Mouse (Mus musculus): ENCODE measurements around the gene Sparc. TPM values are rescaled to one million over a fixed set of nuclear protein-coding genes. Genes with fewer than 3 reads are reported as not detected.
A peak's percentile ranks its signal among the peaks of the same experiment; 100 is the strongest.

Gene Sparc
- 100 to 1,000 TPM; 320 to 420 TPM for total RNA-seq (2021)
- 666 and 876 TPM in 2 replicates for polyA plus RNA-seq (2012; rRNA removed)
- long read RNA-seq, transcript Sparc-202 (10 exons, 2,115 nt): minor isoform, 22 of 305 reads
- long read RNA-seq, transcript Sparc-201 (10 exons, 2,300 nt): major isoform, 91 of 305 reads
- long read RNA-seq, transcript Sparc-205 (5 exons, 741 nt): minor isoform, 74 of 305 reads
- long read RNA-seq, transcript Sparc-203 (4 exons, 909 nt): minor isoform, 10 of 305 reads
- long read RNA-seq, partial matches to known transcripts: 72 of 305 reads
- long read RNA-seq, other reads (novel, unspliced or antisense): 36 of 305 reads

DNA sequence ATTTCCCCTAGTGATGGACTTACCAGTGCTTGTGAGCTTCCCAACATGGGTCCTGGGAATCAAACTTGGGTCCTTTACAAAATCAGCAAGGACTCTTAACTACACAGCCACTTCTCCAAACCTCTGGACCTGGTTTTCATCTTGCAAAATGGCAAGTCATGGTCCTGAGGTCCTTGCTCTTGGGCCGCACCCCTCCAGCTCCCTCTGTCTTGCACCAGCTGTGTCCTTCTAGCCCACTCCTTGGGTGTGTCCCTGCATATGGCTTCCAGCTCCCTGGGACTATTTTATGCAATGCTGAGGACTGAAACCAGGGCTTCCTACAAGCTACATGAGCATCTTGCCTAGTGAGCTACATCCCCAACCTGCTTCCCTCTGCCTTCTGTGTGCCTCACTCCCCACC lies at the start of gene Sparc:
TSS of gene Sparc (minus strand) at position 206 of the 400 bp plus-strand sequence.
- no peak for DNase-seq
- H3K36me3 ChIP-seq (ENCODE audit: control insufficient read depth, insufficient read depth, low read length): no peaks in the 10 kb centered on the region
- H3K9ac ChIP-seq (ENCODE audit: low read depth, low read length): no peak within 1 kb of the TSS
- 90% methylated on average over 1 of the region's 1 CpGs for whole genome bisulfite sequencing
- H3K27me3 ChIP-seq (ENCODE audit: control insufficient read depth, insufficient read depth, low read length): no peaks in the 10 kb centered on the region
- H3K79me2 ChIP-seq (replicated peaks; ENCODE audit: control insufficient read depth, insufficient read depth, low read length): no peaks in the 10 kb centered on the region
- H3K27ac ChIP-seq: no peak within 1 kb of the TSS
- peaks cover 8% of the 10 kb centered on the region for H3K4me1 ChIP-seq (ENCODE audit: control insufficient read depth, insufficient read depth, low read length)
- no peak for TF ChIP-seq EP300 (IDR thresholded peaks at IDR 0.05; ENCODE audit: insufficient read depth, low read depth, low read length)
- TF ChIP-seq CTCF (IDR thresholded peaks at IDR 0.05): no peak
- TF ChIP-seq POLR2A (IDR thresholded peaks at IDR 0.05; ENCODE audit: insufficient read depth, low read depth, low read length): no peak
- intact Hi-C loops (cut with DNase I): no loop called here
- H3K4me3 ChIP-seq: no peak within 1 kb of the TSS

DNA sequence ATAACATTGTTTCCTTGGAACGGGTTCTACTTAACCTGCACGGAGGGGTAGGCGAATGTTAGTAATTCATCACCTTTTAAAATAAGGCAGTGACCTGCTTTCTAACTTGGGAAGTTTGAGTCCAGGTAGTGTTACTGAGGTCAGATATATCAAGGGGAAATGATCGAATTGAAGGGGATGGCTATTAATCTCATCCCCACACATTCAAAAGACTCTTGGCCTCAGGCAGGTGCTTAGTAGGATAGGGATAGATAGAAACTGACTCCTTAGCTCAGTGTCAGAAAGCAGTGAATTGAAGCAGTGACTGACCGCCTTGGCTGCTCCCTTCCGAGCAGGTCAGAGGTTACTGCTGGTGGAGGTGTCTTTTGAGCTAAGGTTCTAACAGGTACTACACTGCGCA lies 48.5 kb upstream of the Sparc start:
- peaks cover 16% of the 10 kb centered on the region for H3K4me1 ChIP-seq (ENCODE audit: control insufficient read depth, insufficient read depth, low read length)
- peaks cover 14% of the 10 kb centered on the region for H3K79me2 ChIP-seq (replicated peaks; ENCODE audit: control insufficient read depth, insufficient read depth, low read length)
- TF ChIP-seq POLR2A (IDR thresholded peaks at IDR 0.05; ENCODE audit: insufficient read depth, low read depth, low read length): no peak
- TF ChIP-seq EP300 (IDR thresholded peaks at IDR 0.05; ENCODE audit: insufficient read depth, low read depth, low read length): no peak
- no peak for TF ChIP-seq CTCF (IDR thresholded peaks at IDR 0.05)
- 0 out of 2 replicates have a peak overlapping the region, but pooled peaks have one; percentile 20 for H3K9ac ChIP-seq (ENCODE audit: low read depth, low read length)
- WGBS: 79% methylated on average over 7 of the region's 7 CpGs
- peaks cover 23% of the 10 kb centered on the region for H3K36me3 ChIP-seq (ENCODE audit: control insufficient read depth, insufficient read depth, low read length)
- no peak overlapping the region; the same call in 1 of the 2 replicates for H3K4me3 ChIP-seq
- H3K27ac ChIP-seq: no peak overlapping the region
- intact Hi-C loops (cut with DNase I): no loop called here
- no peak for DNase-seq
- no peaks in the 10 kb centered on the region for H3K27me3 ChIP-seq (ENCODE audit: control insufficient read depth, insufficient read depth, low read length)

DNA sequence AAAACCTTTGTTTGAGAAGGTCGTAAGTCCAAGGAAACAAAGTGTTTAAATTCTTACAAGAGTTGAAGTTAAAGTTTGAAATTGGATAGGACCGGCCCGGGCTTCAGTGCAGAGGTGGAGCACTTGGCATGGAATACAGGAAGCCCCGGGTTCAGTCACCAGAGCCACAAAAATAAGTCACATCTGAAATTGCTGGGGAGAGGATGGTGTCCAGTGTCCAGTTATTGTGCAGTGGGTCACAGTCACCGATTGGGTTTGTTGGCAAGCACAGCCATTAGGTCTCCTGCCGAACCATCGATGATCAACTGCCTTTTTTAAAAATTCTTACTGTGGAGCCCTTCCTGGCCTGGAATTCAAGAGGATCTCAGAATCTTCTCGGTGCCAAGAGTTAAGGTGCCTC lies 47.8 kb upstream of the Sparc start:
- peaks cover 20% of the 10 kb centered on the region for H3K36me3 ChIP-seq (ENCODE audit: control insufficient read depth, insufficient read depth, low read length)
- no peak overlapping the region for H3K9ac ChIP-seq (ENCODE audit: low read depth, low read length)
- DNase-seq: no peak
- H3K27ac ChIP-seq: peak overlapping the region; percentile 0; the same call in 1 of the 2 replicates
- no peaks in the 10 kb centered on the region for H3K27me3 ChIP-seq (ENCODE audit: control insufficient read depth, insufficient read depth, low read length)
- intact Hi-C loops (cut with DNase I): no loop called here
- H3K4me3 ChIP-seq: peak overlapping the region; percentile 91
- WGBS: 4% methylated on average over 8 of the region's 8 CpGs
- TF ChIP-seq EP300 (IDR thresholded peaks at IDR 0.05; ENCODE audit: insufficient read depth, low read depth, low read length) (no peak), POLR2A (IDR thresholded peaks at IDR 0.05; ENCODE audit: insufficient read depth, low read depth, low read length) (no peak), CTCF (IDR thresholded peaks at IDR 0.05) (no peak)
- peaks cover 15% of the 10 kb centered on the region for H3K4me1 ChIP-seq (ENCODE audit: control insufficient read depth, insufficient read depth, low read length)
- H3K79me2 ChIP-seq (replicated peaks; ENCODE audit: control insufficient read depth, insufficient read depth, low read length): peaks cover 11% of the 10 kb centered on the region

DNA sequence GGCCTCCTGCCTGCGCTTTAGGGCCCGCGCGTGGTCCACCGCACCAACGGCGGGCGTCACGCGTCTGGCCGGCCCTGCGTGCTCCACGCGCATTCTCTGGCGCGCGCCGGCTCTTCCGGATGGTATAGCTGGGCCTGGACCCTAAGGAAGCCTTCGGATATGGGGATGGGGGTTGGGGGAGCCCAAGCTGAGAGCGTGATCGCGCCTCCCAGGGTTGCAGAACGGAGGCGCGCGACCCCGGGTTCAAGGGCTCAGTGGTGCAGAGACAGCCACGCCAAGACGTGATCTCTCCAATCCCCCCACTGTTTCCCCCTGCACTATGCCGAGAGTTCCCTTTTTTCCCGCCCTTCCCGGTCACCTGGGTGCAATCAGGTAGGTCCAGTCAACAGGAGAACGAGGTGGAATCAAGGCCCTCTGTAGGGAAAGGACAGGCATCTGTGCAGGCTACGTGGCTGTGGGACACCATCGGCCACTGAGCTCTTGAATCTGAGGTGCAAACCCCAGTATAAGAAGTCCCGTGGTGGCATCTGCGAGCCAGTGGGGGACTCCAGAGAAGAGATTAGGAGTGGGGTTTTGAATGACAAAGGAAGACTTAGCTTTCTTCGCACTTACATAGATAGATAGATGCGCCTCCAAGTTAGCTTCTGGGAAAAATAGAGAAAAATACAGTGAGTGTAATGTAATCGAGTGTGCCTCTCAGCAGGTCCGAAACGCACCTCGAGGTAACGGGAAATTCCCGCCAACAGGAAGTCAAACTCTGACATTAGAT lies 47.1 kb upstream of the Sparc start:
- Histone ChIP-seq H3K27ac (peak overlapping the region; percentile 91), H3K9ac (ENCODE audit: low read depth, low read length) (peak overlapping the region; percentile 89), H3K4me1 (ENCODE audit: control insufficient read depth, insufficient read depth, low read length) (peaks cover 14% of the 10 kb centered on the region), H3K4me3 (peak overlapping the region; percentile 91), H3K79me2 (replicated peaks; ENCODE audit: control insufficient read depth, insufficient read depth, low read length) (peaks cover 10% of the 10 kb centered on the region), H3K36me3 (ENCODE audit: control insufficient read depth, insufficient read depth, low read length) (peaks cover 17% of the 10 kb centered on the region), H3K27me3 (ENCODE audit: control insufficient read depth, insufficient read depth, low read length) (no peaks in the 10 kb centered on the region)
- intact Hi-C loops (cut with DNase I): no loop called here
- DNase-seq: peak; percentile 26 to 42
- TF ChIP-seq POLR2A (IDR thresholded peaks at IDR 0.05; ENCODE audit: insufficient read depth, low read depth, low read length) (no peak), EP300 (IDR thresholded peaks at IDR 0.05; ENCODE audit: insufficient read depth, low read depth, low read length) (no peak), CTCF (IDR thresholded peaks at IDR 0.05) (no peak)
- WGBS: under 1% methylated on average over 46 of the region's 46 CpGs

DNA sequence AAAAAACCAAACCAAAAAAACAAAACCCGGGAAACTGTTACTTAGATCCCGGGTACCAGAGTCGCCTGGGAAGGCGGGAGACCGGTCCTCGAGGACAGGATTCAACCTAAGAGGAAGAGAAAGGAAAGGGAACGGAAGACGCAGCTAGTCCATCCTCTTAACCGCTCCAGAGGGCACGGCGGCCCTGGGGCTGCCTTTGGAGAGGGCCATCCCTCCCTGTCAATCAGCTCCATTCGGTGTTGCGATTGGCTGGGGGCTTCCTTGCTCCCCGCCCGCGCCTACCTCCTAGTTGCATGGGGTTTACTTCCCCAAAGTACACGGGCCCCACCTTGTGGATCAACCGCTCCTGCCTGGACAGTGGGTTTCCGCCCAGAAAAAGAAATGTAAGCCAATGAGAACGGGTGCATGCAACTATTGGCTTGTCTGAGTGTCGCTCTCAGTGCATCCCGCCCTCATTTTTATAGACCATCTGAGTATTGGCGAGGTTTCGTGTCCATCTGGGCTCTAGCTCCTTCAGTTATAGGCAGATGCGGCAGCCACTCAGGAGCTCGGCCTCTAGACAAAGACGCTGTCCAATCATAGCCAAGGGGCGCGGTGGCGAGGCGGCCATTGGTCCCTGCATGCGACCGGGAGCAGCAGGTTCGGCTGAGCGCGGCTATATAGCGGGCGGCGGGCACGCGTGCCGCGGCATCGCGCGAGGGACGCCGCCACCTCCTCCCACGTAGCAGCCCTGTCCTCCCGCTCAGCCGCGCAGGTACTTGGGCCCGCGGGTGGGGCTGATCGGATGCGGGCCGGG lies 46.3 kb upstream of the Sparc start, which contains the start of gene G3bp1:
TSS of gene G3bp1 (plus strand) at position 638 of the 796 bp plus-strand sequence.
- peaks cover 8% of the 10 kb centered on the region for H3K79me2 ChIP-seq (replicated peaks; ENCODE audit: control insufficient read depth, insufficient read depth, low read length)
- intact Hi-C loops (cut with DNase I): no loop called here
- H3K4me1 ChIP-seq (ENCODE audit: control insufficient read depth, insufficient read depth, low read length): peaks cover 12% of the 10 kb centered on the region
- peaks cover 16% of the 10 kb centered on the region for H3K36me3 ChIP-seq (ENCODE audit: control insufficient read depth, insufficient read depth, low read length)
- peak; percentile 98 to 100 for DNase-seq
- H3K27me3 ChIP-seq (ENCODE audit: control insufficient read depth, insufficient read depth, low read length): no peaks in the 10 kb centered on the region
- under 1% methylated on average over 57 of the region's 57 CpGs for WGBS
- peak within 1 kb of the TSS; percentile 89 for H3K9ac ChIP-seq (ENCODE audit: low read depth, low read length)
- peak within 1 kb of the TSS; percentile 91 for H3K4me3 ChIP-seq
- TF ChIP-seq POLR2A (IDR thresholded peaks at IDR 0.05; ENCODE audit: insufficient read depth, low read depth, low read length) (peak; percentile 97), CTCF (IDR thresholded peaks at IDR 0.05) (peak; percentile 65), EP300 (IDR thresholded peaks at IDR 0.05; ENCODE audit: insufficient read depth, low read depth, low read length) (peak; percentile 76)
- H3K27ac ChIP-seq: peak within 1 kb of the TSS; percentile 99

Measured in heart, adult 2 months (tissue).